Mouse (Mus musculus) neural tube, embryonic 12.5 days (tissue): ENCODE data around the gene Uspl1. TPM values are rescaled to one million over a fixed set of nuclear protein-coding genes. Genes with fewer than 3 reads are reported as not detected.

ENCODE experiments used
- ATAC-seq: fragments of 200-750 bp; cut with Nextera tagmentation; 2 replicates; pipeline ENCODE4 v1.8.0; 2017; ENCODE audit warnings: low read depth, mild to moderate bottlenecking, moderate TSS enrichment, moderate library complexity; ENCODE audit not compliant: low FRiP score
- H3K27ac ChIP-seq: fragments of 300-500 bp; sonication (generic); 2 replicates; pipeline ENCODE4 v1.5.1; 2016
- H3K27me3 ChIP-seq: fragments of 300-500 bp; sonication (generic); replicated peaks from 2 replicates; pipeline ENCODE4 v1.6.1; 2016; ENCODE audit warnings: mild to moderate bottlenecking
- H3K36me3 ChIP-seq: fragments of 300-500 bp; sonication (generic); 2 replicates; pipeline ENCODE4 v1.6.1; 2016; ENCODE audit warnings: mild to moderate bottlenecking
- H3K4me1 ChIP-seq: fragments of 300-500 bp; sonication (generic); 2 replicates; pipeline ENCODE4 v1.6.1; 2016
- H3K4me2 ChIP-seq: fragments of 300-500 bp; sonication (generic); replicated peaks from 2 replicates; pipeline ENCODE4 v1.6.1; 2016; ENCODE audit warnings: mild to moderate bottlenecking
- H3K4me3 ChIP-seq: fragments of 300-500 bp; sonication (generic); 2 replicates; pipeline ENCODE4 v1.5.1; 2016
- H3K9ac ChIP-seq: fragments of 300-500 bp; sonication (generic); 2 replicates; pipeline ENCODE4 v1.6.1; 2016; ENCODE audit warnings: mild to moderate bottlenecking
- H3K9me3 ChIP-seq: fragments of 300-500 bp; sonication (generic); 2 replicates; pipeline ENCODE4 v1.6.1; 2016; ENCODE audit warnings: mild to moderate bottlenecking
- WGBS: fragments of 180-500 bp; shearing (Covaris S2); methylation state at CpG from one replicate; pipeline ENCODE4 v1.1.7; 2016; 5-methylcytosine and 5-hydroxymethylcytosine counted together
- polyA plus RNA-seq: library from polyadenylated mRNA; unstranded; fragments of >200 nt; fragmentation: Nextera tagmentation; extraction: Ambion mirVana; gene quantifications from 2 replicates; pipeline ENCODE4 v1.2.1, GENCODE M21; 2016

Gene Uspl1
- polyA plus RNA-seq, 1 experiment from 2014 or later: 72.0 TPM

DNA sequence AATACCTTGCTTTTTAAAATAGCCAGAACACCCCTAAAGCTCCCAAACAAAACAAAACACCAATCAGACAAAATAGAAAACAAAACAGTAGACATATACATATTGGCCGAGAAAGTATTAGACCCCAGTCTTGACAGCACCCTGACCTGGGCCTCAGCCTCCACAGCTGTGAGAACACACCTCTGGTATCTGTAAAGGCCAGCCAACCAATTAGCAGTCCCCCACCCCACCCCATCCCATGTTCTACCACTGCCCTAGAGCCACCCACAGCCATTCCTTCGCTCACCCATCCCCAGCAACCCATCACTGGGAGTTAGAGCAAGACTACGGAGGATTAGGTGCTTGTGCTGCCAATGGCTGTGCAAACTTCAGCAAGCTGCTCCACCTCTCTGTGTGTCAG, 33.3 kb upstream of the Uspl1 start:
- ATAC-seq: no peak
- Histone ChIP-seq H3K4me1 (peaks cover 4% of the 10 kb centered on the region), H3K9me3 (no peaks in the 10 kb centered on the region), H3K4me3 (no peak overlapping the region), H3K36me3 (no peaks in the 10 kb centered on the region), H3K27me3 (no peaks in the 10 kb centered on the region), H3K27ac (no peak overlapping the region), H3K4me2 (no peak overlapping the region), H3K9ac (no peak overlapping the region)
- WGBS: 98% methylated on average over 3 of the region's 3 CpGs

- no peak for ATAC-seq
- Histone ChIP-seq H3K27ac (no peak overlapping the region), H3K9me3 (no peaks in the 10 kb centered on the region), H3K9ac (no peak overlapping the region), H3K27me3 (no peaks in the 10 kb centered on the region), H3K4me2 (no peak overlapping the region), H3K4me3 (no peak overlapping the region), H3K36me3 (no peaks in the 10 kb centered on the region), H3K4me1 (peaks cover 4% of the 10 kb centered on the region)
- 75% methylated on average over 13 of the region's 13 CpGs for WGBS
Measured at GRCm38 (mm10) chr5:149152063-149152773, 31.9 kb upstream of the Uspl1 start.

DNA sequence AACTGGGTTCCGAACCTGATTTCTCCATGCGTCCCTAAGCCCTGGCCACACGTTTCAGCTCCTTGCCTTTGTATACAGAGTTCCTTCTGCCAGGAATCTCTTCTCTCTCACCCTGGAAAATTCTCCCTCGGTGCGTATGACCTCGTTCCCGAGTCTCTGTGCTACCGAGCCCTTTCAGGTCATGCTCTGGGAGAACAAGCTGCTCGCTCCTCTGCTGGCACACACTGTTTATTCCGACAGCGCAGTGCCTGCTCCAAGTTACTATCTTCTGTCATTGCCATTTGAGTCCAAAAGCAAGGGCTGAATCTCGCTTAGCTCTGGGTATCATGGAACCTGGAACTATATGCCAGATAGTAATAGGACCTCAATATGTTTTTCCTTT, 31.4 kb upstream of the Uspl1 start:
- no peaks in the 10 kb centered on the region for H3K36me3 ChIP-seq
- H3K9me3 ChIP-seq: no peaks in the 10 kb centered on the region
- no peaks in the 10 kb centered on the region for H3K27me3 ChIP-seq
- H3K4me2 ChIP-seq: no peak overlapping the region
- H3K27ac ChIP-seq: no peak overlapping the region
- no peak overlapping the region for H3K4me3 ChIP-seq
- WGBS: 75% methylated on average over 12 of the region's 12 CpGs
- H3K4me1 ChIP-seq: peaks cover 4% of the 10 kb centered on the region
- ATAC-seq: no peak
- H3K9ac ChIP-seq: no peak overlapping the region

GRCm38 (mm10) chr5:149156886-149157563, 27.1 kb upstream of the Uspl1 start:
- no peak for ATAC-seq
- Histone ChIP-seq H3K27me3 (no peaks in the 10 kb centered on the region), H3K4me3 (no peak overlapping the region), H3K27ac (no peak overlapping the region), H3K36me3 (no peaks in the 10 kb centered on the region), H3K9ac (no peak overlapping the region), H3K4me1 (peaks cover 4% of the 10 kb centered on the region), H3K9me3 (no peaks in the 10 kb centered on the region), H3K4me2 (no peak overlapping the region)
- 92% methylated on average over 18 of the region's 18 CpGs for WGBS

- 86% methylated on average over 6 of the region's 6 CpGs for WGBS
- no peak for ATAC-seq
- no peaks in the 10 kb centered on the region for H3K9me3 ChIP-seq
- H3K27me3 ChIP-seq: no peaks in the 10 kb centered on the region
- H3K36me3 ChIP-seq: no peaks in the 10 kb centered on the region
- no peak overlapping the region for H3K9ac ChIP-seq
- H3K27ac ChIP-seq: no peak overlapping the region
- no peak overlapping the region for H3K4me2 ChIP-seq
- no peak overlapping the region for H3K4me3 ChIP-seq
- no peaks in the 10 kb centered on the region for H3K4me1 ChIP-seq
Measured at GRCm38 (mm10) chr5:149159021-149159420, 25.1 kb upstream of the Uspl1 start.

DNA sequence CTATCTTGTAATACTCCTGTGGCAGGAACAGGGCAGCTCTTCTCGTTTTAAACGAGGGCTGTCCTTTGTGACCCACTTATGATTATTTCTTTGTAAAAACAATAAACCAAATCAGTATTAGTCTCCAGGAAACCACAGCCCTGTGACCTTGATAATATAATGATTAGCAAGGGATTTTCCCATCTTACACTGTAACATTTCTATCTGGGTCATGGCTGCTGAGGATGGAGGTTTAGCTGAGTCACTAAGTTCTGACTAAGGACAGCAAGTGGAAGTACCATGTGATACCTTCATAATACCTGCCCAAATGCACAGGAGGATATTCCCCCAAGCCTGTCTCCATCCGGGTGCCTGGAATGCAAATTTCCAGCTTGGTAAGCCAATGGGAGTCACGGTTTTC, 23.7 kb upstream of the Uspl1 start:
- ATAC-seq: no peak
- H3K4me2 ChIP-seq: no peak overlapping the region
- no peaks in the 10 kb centered on the region for H3K4me1 ChIP-seq
- H3K4me3 ChIP-seq: no peak overlapping the region
- no peak overlapping the region for H3K27ac ChIP-seq
- no peaks in the 10 kb centered on the region for H3K36me3 ChIP-seq
- no peaks in the 10 kb centered on the region for H3K9me3 ChIP-seq
- no peaks in the 10 kb centered on the region for H3K27me3 ChIP-seq
- 82% methylated on average over 4 of the region's 4 CpGs for WGBS
- H3K9ac ChIP-seq: no peak overlapping the region

DNA sequence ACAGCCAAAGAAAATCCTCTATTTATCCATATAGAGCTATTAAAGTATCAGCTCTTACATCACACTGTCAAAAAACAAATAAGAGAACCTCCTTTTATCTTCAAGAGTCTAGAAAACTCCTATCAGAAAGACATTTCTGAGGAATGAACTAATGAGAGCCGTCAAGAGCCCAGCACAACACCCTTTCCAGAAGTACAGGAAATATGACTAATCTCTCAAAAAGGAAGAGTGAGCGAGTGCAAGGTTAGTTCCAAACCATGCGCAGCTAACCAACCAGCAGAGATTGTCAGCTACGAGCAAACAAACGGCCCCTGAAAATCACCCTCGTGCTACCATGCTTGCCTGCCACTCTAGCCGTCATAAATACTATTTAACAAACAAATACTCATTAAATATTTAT, 21.3 kb upstream of the Uspl1 start:
- H3K9me3 ChIP-seq: no peaks in the 10 kb centered on the region
- H3K9ac ChIP-seq: no peak overlapping the region
- no peaks in the 10 kb centered on the region for H3K4me1 ChIP-seq
- H3K27me3 ChIP-seq: no peaks in the 10 kb centered on the region
- 75% methylated on average over 7 of the region's 7 CpGs for WGBS
- H3K36me3 ChIP-seq: no peaks in the 10 kb centered on the region
- no peak for ATAC-seq
- H3K4me3 ChIP-seq: no peak overlapping the region
- H3K27ac ChIP-seq: no peak overlapping the region
- H3K4me2 ChIP-seq: no peak overlapping the region

- 47% methylated on average over 7 of the region's 7 CpGs for WGBS
- H3K36me3 ChIP-seq: no peaks in the 10 kb centered on the region
- no peak overlapping the region for H3K4me2 ChIP-seq
- no peaks in the 10 kb centered on the region for H3K4me1 ChIP-seq
- no peak overlapping the region for H3K4me3 ChIP-seq
- no peaks in the 10 kb centered on the region for H3K27me3 ChIP-seq
- no peak for ATAC-seq
- no peak overlapping the region for H3K9ac ChIP-seq
- no peak overlapping the region for H3K27ac ChIP-seq
- no peaks in the 10 kb centered on the region for H3K9me3 ChIP-seq
Measured at GRCm38 (mm10) chr5:149164881-149165280, 19.3 kb upstream of the Uspl1 start.

GRCm38 (mm10) chr5:149166011-149166410, 18.1 kb upstream of the Uspl1 start:
- no peak overlapping the region for H3K27ac ChIP-seq
- H3K4me1 ChIP-seq: no peaks in the 10 kb centered on the region
- 94% methylated on average over 10 of the region's 10 CpGs for WGBS
- no peak overlapping the region for H3K4me3 ChIP-seq
- H3K27me3 ChIP-seq: no peaks in the 10 kb centered on the region
- no peak overlapping the region for H3K4me2 ChIP-seq
- no peak overlapping the region for H3K9ac ChIP-seq
- ATAC-seq: no peak
- H3K36me3 ChIP-seq: no peaks in the 10 kb centered on the region
- H3K9me3 ChIP-seq: no peaks in the 10 kb centered on the region

DNA sequence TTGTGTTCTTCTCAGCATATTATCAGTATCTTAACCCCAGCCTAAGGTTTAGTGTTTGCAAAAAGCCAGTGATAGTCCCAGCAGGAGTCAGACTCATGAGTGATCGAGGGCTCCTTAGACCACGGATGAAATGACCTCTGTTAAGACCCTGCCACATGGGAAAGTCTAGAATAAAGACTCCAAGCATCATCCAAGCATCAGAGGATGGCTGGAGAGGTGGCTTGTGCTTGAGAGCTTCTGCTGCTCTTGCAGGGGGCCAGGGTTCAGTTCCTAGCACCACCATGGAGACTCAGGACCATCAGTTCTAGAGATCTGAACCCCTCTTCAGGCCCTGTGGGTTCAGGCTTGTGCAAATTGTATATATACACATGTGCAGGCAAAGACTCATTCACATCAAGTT, 16.1 kb upstream of the Uspl1 start:
- H3K9me3 ChIP-seq: no peaks in the 10 kb centered on the region
- 81% methylated on average over 2 of the region's 2 CpGs for WGBS
- no peaks in the 10 kb centered on the region for H3K36me3 ChIP-seq
- H3K27ac ChIP-seq: no peak overlapping the region
- no peaks in the 10 kb centered on the region for H3K27me3 ChIP-seq
- H3K9ac ChIP-seq: no peak overlapping the region
- no peak overlapping the region for H3K4me2 ChIP-seq
- H3K4me3 ChIP-seq: no peak overlapping the region
- no peak for ATAC-seq
- no peaks in the 10 kb centered on the region for H3K4me1 ChIP-seq

GRCm38 (mm10) chr5:149168816-149169215, 15.3 kb upstream of the Uspl1 start:
- Histone ChIP-seq H3K9me3 (no peaks in the 10 kb centered on the region), H3K4me2 (no peak overlapping the region), H3K4me1 (no peaks in the 10 kb centered on the region), H3K9ac (no peak overlapping the region), H3K4me3 (no peak overlapping the region), H3K27ac (no peak overlapping the region), H3K36me3 (no peaks in the 10 kb centered on the region), H3K27me3 (no peaks in the 10 kb centered on the region)
- ATAC-seq: no peak
- WGBS: 76% methylated on average over 9 of the region's 9 CpGs

DNA sequence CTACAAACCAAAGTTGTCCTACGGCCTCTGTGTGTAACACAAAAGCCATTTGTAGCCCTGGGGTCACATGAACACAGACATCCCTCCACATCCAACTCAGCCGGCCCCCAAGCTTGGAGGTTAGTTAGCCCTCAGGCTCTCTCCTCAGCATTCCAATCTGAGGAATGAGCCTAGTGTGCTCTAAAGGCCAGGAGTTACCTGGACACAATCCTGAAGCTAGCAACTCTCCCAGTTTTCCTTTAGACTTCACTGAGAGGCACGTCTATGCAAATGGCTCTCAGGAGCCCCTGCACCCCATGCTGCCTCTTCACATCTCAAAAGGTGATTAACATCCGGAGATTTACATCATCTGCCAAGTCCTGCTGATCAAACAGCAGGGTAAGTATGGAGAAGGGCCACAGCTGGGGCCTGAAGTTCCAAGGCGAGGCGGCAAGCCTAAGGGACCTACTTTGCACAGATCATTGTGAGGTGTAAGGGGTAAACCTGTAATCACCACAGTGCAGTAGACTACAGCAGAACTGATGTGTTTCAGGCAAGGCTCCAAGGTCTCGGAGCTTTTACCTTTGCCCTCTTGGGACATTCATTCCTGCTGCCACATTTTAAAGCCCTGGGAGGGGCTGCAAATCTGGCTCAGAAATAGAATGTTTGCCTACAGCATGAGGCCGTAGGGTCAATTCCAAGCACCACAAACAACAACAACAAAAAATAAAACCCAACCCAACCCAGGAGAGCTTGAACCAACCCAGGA, 13.1 kb upstream of the Uspl1 start:
- Histone ChIP-seq H3K27me3 (no peaks in the 10 kb centered on the region), H3K4me1 (no peaks in the 10 kb centered on the region), H3K27ac (no peak overlapping the region), H3K4me3 (no peak overlapping the region), H3K4me2 (no peak overlapping the region), H3K9ac (no peak overlapping the region), H3K9me3 (no peaks in the 10 kb centered on the region), H3K36me3 (no peaks in the 10 kb centered on the region)
- 43% methylated on average over 8 of the region's 8 CpGs for WGBS
- ATAC-seq: no peak
